Mouse (Mus musculus): ENCODE measurements around the gene Adgrb2.

GRCm38 (mm10) chr4:129971989-129972388, 12.7 kb upstream of the Adgrb2 start:
- TF ChIP-seq CTCF (IDR thresholded peaks at IDR 0.05; ENCODE audit: extremely low read depth, insufficient read depth, low read length) (no peak), POLR2A (IDR thresholded peaks at IDR 0.05; ENCODE audit: extremely low read depth, insufficient read depth, low read length) (no peak)

Measured in cortical plate, adult 2 months (tissue).